Mouse (Mus musculus) adrenal gland, adult 18-20 months (tissue): Measurements from ENCODE around the gene Gm10153. TPM values are rescaled to one million over a fixed set of nuclear protein-coding genes. Genes with fewer than 3 reads are reported as not detected.
"Not testable (repeated sequence)": the region's sequence is repeated elsewhere in the genome, so short reads cannot be mapped to it uniquely, and the experiment has no call there.

Experiments used
- DNase-seq, 2 experiments: peaks; one replicate each; pipeline ENCODE4 v3.0.0; 2021 to 2022; ENCODE audit warnings: low spot score in 2 of 2
- total RNA-seq, 2 experiments: library from RNA; stranded (reverse); gene quantifications; 1 replicate in 1 of 2; 2 replicates in 1 of 2; pipeline ENCODE4 v1.2.3; 2021

Gene Gm10153
- total RNA-seq, 2 experiments from 2014 or later: not detected

GRCm38 (mm10) chr7:142144507-142144906 lies 45.7 kb downstream of the Gm10153 start, which contains the start of gene Gm45337:
Gm45337 (minus strand) TSS chr7:142144607.
- no peak for DNase-seq

GRCm38 (mm10) chr7:142143506-142144010 lies 46.6 kb downstream of the Gm10153 start:
- DNase-seq: not testable (repeated sequence)

- DNase-seq: no peak
Observed at GRCm38 (mm10) chr7:142140696-142141095, 49.5 kb downstream of the Gm10153 start.

Other genes starting within 250 kb of the Gm10153 start
- gene Brsk2, start 240.6 kb downstream of the Gm10153 start, total RNA-seq: 1 to 10 TPM; 1.8 to 2.1 TPM
- gene Mob2, start 129.3 kb downstream of the Gm10153 start, total RNA-seq: 10 to 100 TPM; 45.2 to 58.8 TPM
- gene Dusp8, start 94.5 kb downstream of the Gm10153 start, total RNA-seq: 10 to 100 TPM in 1 of 2 experiments, 1 to 10 TPM in 1; 8.9 to 23.6 TPM
- not detected for gene Gm45618, start 69.7 kb downstream of the Gm10153 start, total RNA-seq
- not detected for gene Gm39115, start 54.4 kb downstream of the Gm10153 start, total RNA-seq
- gene Gm45337, start 45.8 kb downstream of the Gm10153 start, total RNA-seq: not detected
- gene Gm29735, start 33.3 kb downstream of the Gm10153 start, total RNA-seq: not detected
- gene Gm4553, start 24.6 kb downstream of the Gm10153 start, total RNA-seq: not detected
- gene Krtap5-2, start 14.4 kb downstream of the Gm10153 start, total RNA-seq: not detected
- gene Krtap5-3, start 11.0 kb upstream of the Gm10153 start, total RNA-seq: not detected
- not detected for gene Gm7579, start 21.5 kb upstream of the Gm10153 start, total RNA-seq
- gene Krtap5-5, start 39.6 kb upstream of the Gm10153 start, total RNA-seq: not detected
- not detected for gene Gm40460, start 50.7 kb upstream of the Gm10153 start, total RNA-seq
- gene Gm2431, start 68.0 kb upstream of the Gm10153 start, total RNA-seq: not detected
- not detected for gene Gm4559, start 84.0 kb upstream of the Gm10153 start, total RNA-seq
- not detected for gene Krtap5-1, start 106.7 kb upstream of the Gm10153 start, total RNA-seq
- not detected for gene Krtap5-4, start 113.2 kb upstream of the Gm10153 start, total RNA-seq
- gene Ifitm10, start 183.4 kb upstream of the Gm10153 start, total RNA-seq: 1 to 10 TPM; 2.1 to 3.1 TPM
- gene Gm49369, start 192.3 kb upstream of the Gm10153 start, total RNA-seq: 1 to 10 TPM; 3.1 to 9.4 TPM
- gene Ctsd, start 197.6 kb upstream of the Gm10153 start, total RNA-seq: 1,000 to 10,000 TPM; 1,152 to 1,350 TPM
- gene Syt8, start 244.5 kb upstream of the Gm10153 start, total RNA-seq: not detected